In the genomic region with DNA sequence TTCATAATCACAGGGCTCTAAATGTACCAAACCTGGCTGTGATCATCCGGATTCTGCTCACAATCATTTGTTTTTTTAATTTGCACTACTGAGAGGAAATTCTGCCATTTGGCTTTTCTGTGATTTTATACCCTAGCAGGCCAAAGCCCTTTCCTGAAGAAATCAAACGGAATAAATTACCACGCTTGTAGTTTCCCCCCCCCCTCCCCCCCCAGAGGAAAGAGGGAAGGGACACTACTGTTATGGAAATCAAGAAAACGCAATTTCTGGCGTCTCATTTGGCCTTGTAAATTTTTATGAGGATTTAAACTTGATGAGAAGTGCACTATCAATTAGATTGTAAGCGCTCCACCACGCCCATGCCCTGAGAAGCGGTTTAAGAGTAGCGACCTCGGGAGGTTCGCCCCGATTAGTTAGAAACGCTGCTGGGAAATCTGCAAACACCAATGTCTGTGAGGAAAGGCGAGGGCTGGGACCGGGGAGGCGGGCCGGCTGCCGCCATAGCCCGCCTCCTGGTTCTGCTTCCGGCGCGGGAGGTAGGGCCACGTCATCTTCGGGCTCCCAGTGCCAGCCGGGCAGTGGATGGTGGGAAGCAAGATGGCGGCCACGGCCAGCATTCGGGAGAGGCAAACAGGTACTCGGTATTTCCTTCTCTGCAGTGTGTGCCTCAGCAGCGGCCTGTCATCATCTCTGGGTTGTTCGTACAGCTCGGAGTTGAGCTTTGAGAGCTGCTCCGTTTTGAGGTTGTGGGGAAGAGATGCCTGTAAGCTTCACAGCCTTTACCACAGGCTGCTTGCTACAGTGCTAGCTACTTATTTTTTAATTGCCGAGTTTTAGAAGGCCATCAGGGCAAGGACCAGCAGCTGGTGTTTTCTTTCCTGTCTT, we compare ENCODE assay signal across 7 mouse cellular contexts. TPM values are rescaled to one million over a fixed set of nuclear protein-coding genes. Genes with fewer than 3 reads are reported as not detected.
DNase-seq lines count a peak whose midpoint lies in the region; ATAC-seq lines count a peak whose summit lies in the region.

A gene (plus strand): TSS at position 508 of the 885 bp plus-strand sequence.

- under 1% methylated on average over 34 of the region's 34 CpGs for WGBS in embryonic facial prominence, embryonic 11.5 days
- 1% methylated on average over 34 of the region's 34 CpGs for WGBS in limb, embryonic 10.5 days
- WGBS in midbrain, embryonic 13.5 days = 1% methylated on average over 34 of the region's 34 CpGs

- peak within 1 kb of the TSS; percentile 36 for H3K4me2 ChIP-seq in embryonic facial prominence, embryonic 11.5 days (ENCODE audit: low read depth, low read length)
- H3K4me2 ChIP-seq in midbrain, embryonic 13.5 days (replicated peaks) = peak within 1 kb of the TSS; percentile 63

- peak within 1 kb of the TSS; percentile 51 for H3K4me3 ChIP-seq in embryonic facial prominence, embryonic 11.5 days (ENCODE audit: low read depth, low read length)
- H3K4me3 ChIP-seq in limb, embryonic 10.5 days = peak within 1 kb of the TSS; percentile 76
- peak within 1 kb of the TSS; percentile 74 for H3K4me3 ChIP-seq in midbrain, embryonic 13.5 days (replicated peaks)

- H3K27me3 ChIP-seq in embryonic facial prominence, embryonic 11.5 days (ENCODE audit: control insufficient read depth, insufficient read depth, low read length) = no peaks in the 10 kb centered on the region
- no peaks in the 10 kb centered on the region for H3K27me3 ChIP-seq in limb, embryonic 10.5 days (ENCODE audit: low read depth, poor library complexity, severe bottlenecking)
- H3K27me3 ChIP-seq in midbrain, embryonic 13.5 days = no peaks in the 10 kb centered on the region

- H3K36me3 ChIP-seq in embryonic facial prominence, embryonic 11.5 days (replicated peaks; ENCODE audit: control insufficient read depth, insufficient read depth, low read depth, low read length) = no peaks in the 10 kb centered on the region
- peaks cover 46% of the 10 kb centered on the region for H3K36me3 ChIP-seq in limb, embryonic 10.5 days
- peaks cover 11% of the 10 kb centered on the region for H3K36me3 ChIP-seq in midbrain, embryonic 13.5 days

- peak within 1 kb of the TSS; percentile 66 for H3K9ac ChIP-seq in embryonic facial prominence, embryonic 11.5 days (replicated peaks; ENCODE audit: low read length)
- peak within 1 kb of the TSS; percentile 79 for H3K9ac ChIP-seq in midbrain, embryonic 13.5 days (replicated peaks)

- H3K27ac ChIP-seq in embryonic facial prominence, embryonic 11.5 days (replicated peaks; ENCODE audit: low read depth, low read length) = no peak within 1 kb of the TSS; the same call in 1 of the 2 replicates
- H3K27ac ChIP-seq in limb, embryonic 10.5 days = peak within 1 kb of the TSS; percentile 90
- H3K27ac ChIP-seq in midbrain, embryonic 13.5 days = peak within 1 kb of the TSS; percentile 85

- no peaks in the 10 kb centered on the region for H3K4me1 ChIP-seq in embryonic facial prominence, embryonic 11.5 days (ENCODE audit: control insufficient read depth, insufficient read depth, low read length)
- H3K4me1 ChIP-seq in limb, embryonic 10.5 days = no peaks in the 10 kb centered on the region
- 0 out of 2 replicates have a peak, but pooled peaks cover 5% of the 10 kb centered on the region for H3K4me1 ChIP-seq in midbrain, embryonic 13.5 days (replicated peaks)

- DNase-seq in adrenal gland, postnatal 14 days = peak; percentile 97
- peak; percentile 96 for DNase-seq in embryonic facial prominence, embryonic 11.5 days (ENCODE audit: low spot score)
- peak; percentile 93 for DNase-seq in kidney, adult 11 months
- DNase-seq in limb, embryonic 10.5 days (ENCODE audit: low spot score) = peak; percentile 93
- DNase-seq in spleen, adult 12 weeks (ENCODE audit: low spot score) = peak; percentile 85

- peak; percentile 100 for ATAC-seq in embryonic facial prominence, embryonic 11.5 days (replicated peaks; ENCODE audit: insufficient number of reproducible peaks, low FRiP score, low TSS enrichment, low read depth)
- peak; percentile 100 for ATAC-seq in granulocyte monocyte progenitor cell, adult 5-6 weeks (replicated peaks; ENCODE audit: poor library complexity, severe bottlenecking)
- peak; percentile 100 for ATAC-seq in midbrain, embryonic 13.5 days

- no peaks in the 10 kb centered on the region for H3K9me3 ChIP-seq in embryonic facial prominence, embryonic 11.5 days (replicated peaks; ENCODE audit: control insufficient read depth, low read length)
- no peaks in the 10 kb centered on the region for H3K9me3 ChIP-seq in limb, embryonic 10.5 days (replicated peaks)
- no peaks in the 10 kb centered on the region for H3K9me3 ChIP-seq in midbrain, embryonic 13.5 days

RNA-seq across cellular contexts. Expression of the gene that starts here (rescaled TPM):
- total RNA-seq in adrenal gland, postnatal 14 days (2021) = 58.0 and 63.3 TPM in 2 replicates
- polyA plus RNA-seq in embryonic facial prominence, embryonic 11.5 days (2014; fragmentation: Nextera tagmentation; extraction: Ambion mirVana) = 86.9 and 87.1 TPM in 2 replicates
- 51.7 and 51.9 TPM in 2 replicates for total RNA-seq in granulocyte monocyte progenitor cell, adult 5-6 weeks (2014; fragmentation: Nextera tagmentation)
- total RNA-seq in granulocyte monocyte progenitor cell, adult 5-6 weeks (2017) = 104 and 112 TPM in 2 replicates
- 55.4 and 68.7 TPM in 2 replicates for polyA plus RNA-seq in limb, embryonic 10.5 days (2016; fragmentation: Nextera tagmentation; extraction: Ambion mirVana)
- polyA plus RNA-seq in midbrain, embryonic 13.5 days (2015; fragmentation: Nextera tagmentation; extraction: Ambion mirVana) = 70.8 and 74.3 TPM in 2 replicates
